Mouse (Mus musculus) heart, embryonic 10.5 days (tissue): ENCODE measurements at regions not wholly inside any gene's neighbourhood (a gene's known extent, or its start where the extent isn't known, plus 50 kb on each side); places are given as distances from the start of the nearest gene placed in this dataset.

Experiments used
- DNase-seq: peaks from one replicate; pipeline ENCODE4 v3.0.0-alpha.2; 2017; ENCODE audit warnings: low spot score
- H3K27ac ChIP-seq: fragments of 300-500 bp; sonication (generic); 2 replicates; pipeline ENCODE4 v1.5.1; 2016; ENCODE audit warnings: mild to moderate bottlenecking
- H3K27me3 ChIP-seq: fragments of 300-500 bp; sonication (generic); 2 replicates; pipeline ENCODE4 v1.6.1; 2016; ENCODE audit warnings: mild to moderate bottlenecking; ENCODE audit not compliant: poor library complexity, insufficient read depth, severe bottlenecking
- H3K36me3 ChIP-seq: fragments of 300-500 bp; sonication (generic); 2 replicates; pipeline ENCODE4 v1.6.1; 2016; ENCODE audit warnings: mild to moderate bottlenecking, moderate library complexity
- H3K4me1 ChIP-seq: fragments of 300-500 bp; sonication (generic); 2 replicates; pipeline ENCODE4 v1.6.1; 2016; ENCODE audit warnings: mild to moderate bottlenecking
- H3K4me3 ChIP-seq: fragments of 300-500 bp; sonication (generic); 2 replicates; pipeline ENCODE4 v1.5.1; 2016; ENCODE audit warnings: mild to moderate bottlenecking, moderate library complexity
- H3K9me3 ChIP-seq: fragments of 300-500 bp; sonication (generic); 2 replicates; pipeline ENCODE4 v1.6.1; 2016; ENCODE audit warnings: mild to moderate bottlenecking, moderate library complexity
- WGBS: fragments of 180-500 bp; shearing (Covaris S2); methylation state at CpG from one replicate; pipeline ENCODE4 v1.1.7; 2016; 5-methylcytosine and 5-hydroxymethylcytosine counted together

DNA sequence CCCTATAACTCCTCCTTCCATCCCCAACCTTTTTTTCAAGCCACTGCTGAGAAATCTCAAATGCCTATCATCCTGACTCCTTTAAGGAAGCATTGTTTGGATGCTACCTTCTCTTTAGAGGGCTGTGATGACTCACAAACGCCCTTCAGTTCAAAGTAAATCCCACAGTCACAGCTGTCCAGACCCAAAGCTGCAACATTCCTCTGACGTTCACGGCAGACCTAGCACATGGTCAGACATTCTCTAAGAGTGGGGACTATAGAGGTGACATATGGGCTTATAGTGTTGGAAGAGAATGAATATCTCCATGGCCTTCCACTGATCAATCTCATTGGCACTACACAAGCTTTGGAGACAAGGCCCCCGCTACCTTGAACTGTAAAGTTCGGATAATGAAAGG lies 139.5 kb upstream of the Tent5a start:
- Histone ChIP-seq H3K36me3 (no peaks in the 10 kb centered on the region), H3K27me3 (no peaks in the 10 kb centered on the region), H3K9me3 (no peaks in the 10 kb centered on the region), H3K4me1 (peaks cover 13% of the 10 kb centered on the region), H3K4me3 (no peak overlapping the region), H3K27ac (no peak overlapping the region)
- DNase-seq = no peak
- 64% methylated on average over 5 of the region's 5 CpGs for WGBS

DNA sequence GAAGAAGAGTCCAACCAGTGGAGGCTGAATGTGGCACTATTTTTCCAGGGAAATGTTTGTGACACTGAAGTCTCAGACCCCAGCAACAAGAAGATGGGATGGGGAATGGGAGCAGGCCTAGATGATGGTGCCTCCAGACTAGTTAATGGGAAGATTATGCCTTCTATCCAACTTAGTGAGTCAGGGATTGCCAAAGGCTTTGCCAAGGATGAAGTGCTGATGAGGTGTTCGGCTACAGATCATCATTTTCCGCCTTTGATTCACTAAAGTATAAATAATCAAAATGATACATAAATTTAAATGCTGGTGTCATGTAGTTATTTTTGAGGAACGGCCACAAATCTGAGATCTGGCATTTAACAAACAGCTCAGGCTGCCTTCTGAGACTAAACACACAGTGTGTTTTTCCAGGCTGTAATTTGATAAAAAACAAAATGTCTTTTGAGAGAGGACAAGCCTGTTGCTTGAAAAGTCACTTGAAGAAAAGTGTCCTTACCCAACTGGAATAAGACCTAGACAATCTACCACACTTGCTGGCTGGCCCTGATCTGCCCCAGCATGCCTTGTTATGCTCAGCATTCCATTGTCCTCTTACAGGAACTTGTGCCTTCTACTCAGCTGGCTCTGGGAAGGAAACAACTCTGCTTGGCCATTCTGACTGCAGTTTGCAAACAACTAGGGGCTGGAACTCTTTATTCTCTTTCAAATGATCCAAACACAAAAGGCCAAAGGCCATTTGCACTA lies 132.1 kb upstream of the Tent5a start:
- H3K27me3 ChIP-seq = no peaks in the 10 kb centered on the region
- DNase-seq = no peak
- no peaks in the 10 kb centered on the region for H3K9me3 ChIP-seq
- WGBS = 83% methylated on average over 3 of the region's 3 CpGs
- H3K27ac ChIP-seq = no peak overlapping the region
- no peaks in the 10 kb centered on the region for H3K4me1 ChIP-seq
- no peaks in the 10 kb centered on the region for H3K36me3 ChIP-seq
- no peak overlapping the region for H3K4me3 ChIP-seq

DNA sequence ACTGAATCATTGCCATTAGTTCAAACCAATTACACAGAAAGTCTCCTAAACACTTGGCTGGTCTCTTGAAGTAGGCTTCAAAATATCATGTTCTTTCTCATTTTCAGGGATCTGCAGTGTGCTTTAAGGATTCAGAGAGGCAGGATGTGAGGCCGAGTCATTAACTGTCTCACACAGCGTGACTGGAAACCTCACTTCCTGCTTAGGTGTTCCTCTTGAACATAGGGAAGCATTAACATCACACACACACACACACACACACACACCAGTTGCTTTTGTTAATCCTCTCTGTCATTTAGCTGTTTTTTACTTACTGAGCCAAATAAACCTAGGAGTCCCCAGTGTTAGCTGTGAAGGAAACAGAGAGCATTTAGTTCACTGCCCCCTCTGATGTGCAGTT lies 131.2 kb upstream of the Tent5a start:
- Histone ChIP-seq H3K4me3 (no peak overlapping the region), H3K27ac (no peak overlapping the region), H3K36me3 (no peaks in the 10 kb centered on the region), H3K9me3 (no peaks in the 10 kb centered on the region), H3K27me3 (no peaks in the 10 kb centered on the region), H3K4me1 (no peaks in the 10 kb centered on the region)
- WGBS = 73% methylated on average over 2 of the region's 2 CpGs
- DNase-seq = no peak

DNA sequence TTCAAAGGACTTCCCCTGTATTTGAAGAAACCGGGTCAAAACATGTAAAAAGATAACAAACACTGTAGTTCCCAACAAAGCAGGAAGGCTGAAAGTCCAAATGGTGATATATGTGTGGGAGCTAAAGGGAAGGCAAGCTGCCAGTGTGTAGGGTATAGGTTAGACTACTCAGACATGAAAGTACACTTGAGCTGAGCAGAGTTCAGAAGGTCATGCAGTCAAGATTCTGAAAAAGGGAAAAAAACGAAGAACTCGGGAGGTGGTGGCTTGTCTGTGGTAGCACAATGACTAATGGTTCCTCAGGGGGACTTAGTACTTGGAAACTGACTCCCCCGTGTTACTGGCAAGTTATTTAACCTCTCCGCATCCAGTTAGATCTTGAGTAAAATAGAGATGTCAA lies 130.3 kb upstream of the Tent5a start:
- Histone ChIP-seq H3K4me1 (no peaks in the 10 kb centered on the region), H3K27me3 (no peaks in the 10 kb centered on the region), H3K36me3 (no peaks in the 10 kb centered on the region), H3K27ac (no peak overlapping the region), H3K4me3 (no peak overlapping the region), H3K9me3 (no peaks in the 10 kb centered on the region)
- no peak for DNase-seq
- WGBS = 64% methylated on average over 5 of the region's 5 CpGs

DNA sequence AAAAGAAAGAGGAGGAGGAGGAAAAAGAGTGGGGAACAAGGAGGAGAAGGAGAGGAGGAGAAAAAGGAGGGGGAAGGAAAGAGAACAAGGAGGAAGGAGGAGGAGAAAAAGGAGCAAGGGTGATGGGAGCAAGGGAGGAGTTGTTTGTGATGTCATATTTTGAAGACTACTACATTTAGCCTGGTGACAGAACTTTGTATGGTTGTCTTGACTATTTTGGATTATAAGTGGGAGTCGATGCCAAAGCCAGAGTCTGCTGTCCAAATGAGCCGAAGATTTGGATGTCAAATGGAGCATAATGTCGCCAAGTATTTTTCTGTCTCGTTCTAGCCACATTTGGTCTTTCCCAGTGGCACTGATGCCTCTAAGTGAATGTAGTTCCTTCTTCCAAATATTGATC lies 128.2 kb upstream of the Tent5a start:
- no peaks in the 10 kb centered on the region for H3K9me3 ChIP-seq
- no peaks in the 10 kb centered on the region for H3K27me3 ChIP-seq
- H3K36me3 ChIP-seq = no peaks in the 10 kb centered on the region
- H3K27ac ChIP-seq = no peak overlapping the region
- no peak for DNase-seq
- no peaks in the 10 kb centered on the region for H3K4me1 ChIP-seq
- no peak overlapping the region for H3K4me3 ChIP-seq
- 90% methylated on average over 4 of the region's 4 CpGs for WGBS

DNA sequence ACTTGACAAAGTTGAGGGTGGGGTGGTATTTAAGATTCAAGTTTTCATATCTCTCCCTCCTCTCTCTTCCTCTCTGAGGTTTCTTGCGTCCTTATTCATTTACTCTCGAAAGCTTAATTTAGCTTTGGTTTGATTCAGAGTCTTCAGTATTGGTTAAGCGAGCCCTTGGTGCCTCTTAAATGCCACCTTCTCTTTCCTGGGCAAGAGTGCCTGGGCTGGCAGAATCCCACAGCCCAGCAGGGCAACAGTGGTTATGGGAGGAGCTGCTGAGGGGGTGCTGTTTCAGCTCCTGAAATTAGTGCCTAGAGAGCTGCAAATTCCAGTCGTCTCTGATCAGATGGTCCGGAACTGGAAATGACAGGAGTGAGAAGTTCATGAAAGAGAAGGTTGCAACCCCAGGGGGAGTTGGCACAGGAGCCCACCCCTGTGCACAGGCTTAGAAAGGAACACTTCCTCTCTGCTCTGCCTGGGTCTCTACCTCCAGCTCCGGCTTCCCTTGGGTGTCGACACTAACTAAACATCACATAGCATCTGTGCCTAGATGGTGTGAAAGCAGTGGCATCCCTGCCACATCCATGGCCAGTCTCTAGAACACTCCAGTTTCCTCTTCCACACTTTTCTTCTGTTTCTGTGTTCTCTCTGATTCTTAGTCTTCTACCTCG lies 125.2 kb upstream of the Tent5a start:
- no peak for DNase-seq

DNA sequence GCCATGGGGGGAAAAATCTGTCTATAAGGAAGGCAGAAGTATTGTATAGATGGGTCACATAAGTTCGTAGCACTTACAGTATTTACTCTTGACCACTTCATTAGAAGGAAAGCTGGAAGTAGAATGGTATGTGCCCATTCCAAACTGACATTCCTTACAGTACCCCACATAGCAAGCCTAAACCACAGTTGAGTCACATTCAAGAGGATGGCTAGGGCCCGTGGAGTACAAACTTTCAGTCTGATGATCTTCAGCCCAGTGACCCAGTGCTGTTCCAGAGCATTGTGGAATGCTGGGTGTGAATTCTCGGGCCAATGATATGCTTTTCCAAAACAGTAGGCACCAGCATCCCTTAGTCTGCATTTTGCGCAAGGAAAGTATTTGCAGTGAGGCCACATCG lies 124.2 kb upstream of the Tent5a start:
- Histone ChIP-seq H3K27me3 (no peaks in the 10 kb centered on the region), H3K9me3 (no peaks in the 10 kb centered on the region), H3K4me1 (no peaks in the 10 kb centered on the region), H3K4me3 (no peak overlapping the region), H3K27ac (no peak overlapping the region), H3K36me3 (no peaks in the 10 kb centered on the region)
- 82% methylated on average over 5 of the region's 5 CpGs for WGBS
- DNase-seq = no peak

More for the DNA sequence above, 125.2 kb upstream of the Tent5a start:
- H3K4me1 ChIP-seq = no peaks in the 10 kb centered on the region
- no peak overlapping the region for H3K27ac ChIP-seq
- H3K9me3 ChIP-seq = no peaks in the 10 kb centered on the region
- no peaks in the 10 kb centered on the region for H3K27me3 ChIP-seq
- WGBS = 57% methylated on average over 8 of the region's 8 CpGs
- no peaks in the 10 kb centered on the region for H3K36me3 ChIP-seq
- H3K4me3 ChIP-seq = no peak overlapping the region

DNA sequence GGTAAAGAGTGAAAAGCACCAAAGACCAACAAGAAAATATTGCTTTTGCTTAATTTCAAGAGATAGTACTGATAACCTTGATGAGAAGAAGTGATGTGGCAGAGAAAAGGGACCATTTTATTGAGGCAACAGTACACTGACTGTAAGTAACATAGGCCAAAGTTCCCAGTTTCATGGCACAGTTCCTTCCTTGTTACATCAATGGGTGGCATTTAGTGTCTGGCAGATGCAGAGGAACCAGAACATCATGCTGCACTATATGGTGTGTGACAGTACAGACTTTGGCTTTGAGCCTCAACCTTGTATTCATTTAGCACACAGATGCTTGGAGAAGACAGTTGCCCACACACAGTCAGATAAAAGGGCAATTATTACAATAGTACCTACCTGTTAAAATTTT lies 123.7 kb upstream of the Tent5a start:
- DNase-seq = no peak
- Histone ChIP-seq H3K4me3 (no peak overlapping the region), H3K36me3 (no peaks in the 10 kb centered on the region), H3K9me3 (no peaks in the 10 kb centered on the region), H3K27ac (no peak overlapping the region), H3K27me3 (no peaks in the 10 kb centered on the region), H3K4me1 (no peaks in the 10 kb centered on the region)

DNA sequence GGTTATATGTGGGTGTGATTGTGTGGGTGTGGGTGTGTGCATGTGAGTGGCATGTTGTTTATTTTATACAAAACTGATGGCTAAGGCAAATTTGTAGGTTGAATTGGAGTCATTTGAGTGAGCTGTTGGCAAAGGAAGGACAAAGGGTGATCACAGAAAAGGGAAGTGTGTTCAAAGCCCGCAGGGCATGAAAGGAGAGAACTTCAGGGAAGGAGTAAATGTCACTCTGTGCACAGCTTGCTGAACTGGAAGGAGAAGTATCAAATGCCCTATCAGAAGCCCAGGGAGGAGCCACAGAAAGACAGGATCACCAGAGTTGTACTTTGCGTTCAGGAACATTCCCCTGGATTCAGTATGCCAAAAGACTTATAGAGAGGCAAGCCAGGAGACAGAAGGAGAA lies 122.3 kb upstream of the Tent5a start:
- no peak for DNase-seq
- no peaks in the 10 kb centered on the region for H3K4me1 ChIP-seq
- no peaks in the 10 kb centered on the region for H3K27me3 ChIP-seq
- no peak overlapping the region for H3K4me3 ChIP-seq
- WGBS = 76% methylated on average over 2 of the region's 2 CpGs
- H3K27ac ChIP-seq = no peak overlapping the region
- H3K9me3 ChIP-seq = no peaks in the 10 kb centered on the region
- no peaks in the 10 kb centered on the region for H3K36me3 ChIP-seq

DNA sequence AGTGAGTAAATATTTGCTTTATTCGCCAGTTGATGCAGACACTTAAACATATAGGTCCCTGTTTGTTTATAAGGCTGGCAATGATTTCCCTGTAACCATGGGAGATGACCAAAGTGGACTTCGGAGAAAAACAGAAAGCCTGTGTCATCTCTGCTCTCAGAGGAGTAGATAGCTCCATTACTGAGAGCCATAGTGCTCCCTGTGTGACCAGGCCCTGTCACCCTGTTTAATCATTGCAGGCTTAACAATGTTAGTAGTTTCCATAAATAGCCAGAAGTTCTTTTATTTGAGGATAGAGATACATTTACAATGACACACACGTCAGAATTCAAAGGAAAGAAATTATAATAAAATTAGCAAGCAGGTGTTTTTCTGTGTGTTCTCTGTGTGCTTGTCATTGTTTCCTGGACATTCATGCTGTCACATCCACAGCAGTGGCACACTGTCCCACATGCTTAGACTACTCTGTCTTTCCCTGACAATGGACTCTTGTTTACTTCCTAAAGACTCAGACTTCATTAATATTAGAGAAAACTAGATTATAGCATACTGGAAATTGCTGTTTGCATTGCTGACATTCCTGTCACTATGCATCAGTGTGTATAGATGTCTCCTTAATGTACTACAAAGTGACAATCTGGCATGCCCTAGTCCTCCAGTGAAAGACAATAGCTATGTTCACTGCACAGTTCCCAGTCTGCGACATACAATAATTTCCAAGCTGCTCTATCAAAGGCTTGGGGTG lies 115.8 kb upstream of the Tent5a start:
- H3K9me3 ChIP-seq = no peaks in the 10 kb centered on the region
- no peak overlapping the region for H3K4me3 ChIP-seq
- H3K27ac ChIP-seq = no peak overlapping the region
- no peak for DNase-seq
- H3K27me3 ChIP-seq = no peaks in the 10 kb centered on the region
- H3K36me3 ChIP-seq = no peaks in the 10 kb centered on the region
- peaks cover 3% of the 10 kb centered on the region; the same call in 1 of the 2 replicates for H3K4me1 ChIP-seq
- WGBS = 71% methylated on average over 4 of the region's 4 CpGs

DNA sequence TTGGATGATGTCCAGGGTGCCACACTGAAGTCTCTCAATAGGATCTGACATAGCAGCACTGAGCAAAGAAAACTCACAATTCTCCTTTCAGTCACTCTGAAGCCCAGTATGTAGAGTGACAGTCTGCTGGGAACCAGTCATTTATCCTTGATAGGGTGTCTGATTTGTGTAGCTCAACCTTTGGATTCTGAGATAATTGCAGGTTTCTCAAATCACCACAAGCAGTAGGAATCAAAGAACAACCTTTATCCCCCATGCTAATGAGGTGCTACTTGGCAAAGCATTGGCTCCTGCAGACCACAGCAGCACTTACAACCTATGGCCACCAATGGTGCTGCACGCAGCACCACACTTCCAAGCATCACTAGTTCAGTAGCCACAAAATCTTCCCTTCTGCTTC lies 112.5 kb upstream of the Tent5a start:
- Histone ChIP-seq H3K4me1 (peaks cover 3% of the 10 kb centered on the region; the same call in 1 of the 2 replicates), H3K27ac (no peak overlapping the region), H3K27me3 (no peaks in the 10 kb centered on the region), H3K9me3 (no peaks in the 10 kb centered on the region), H3K36me3 (no peaks in the 10 kb centered on the region), H3K4me3 (no peak overlapping the region)
- WGBS = 42% methylated on average over 1 of the region's 1 CpGs
- no peak for DNase-seq

DNA sequence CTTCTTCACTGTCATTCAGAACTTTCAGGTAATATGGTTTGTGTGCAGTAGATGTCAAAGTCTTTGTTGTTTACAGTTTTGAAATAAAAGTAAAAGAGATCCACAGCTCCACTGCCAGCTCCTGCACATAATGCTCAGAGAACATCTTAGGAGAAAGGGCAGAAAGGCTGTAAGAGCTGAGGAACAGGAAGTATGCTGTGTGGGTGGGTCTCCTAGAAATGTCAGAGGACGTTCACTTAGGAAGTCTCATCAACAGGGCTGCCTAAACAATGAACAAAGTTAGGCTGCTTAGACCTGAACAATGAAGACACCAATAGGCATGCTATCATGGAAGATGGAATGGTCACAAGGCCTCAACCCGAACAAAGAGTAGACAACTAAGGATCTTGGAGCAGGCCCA lies 105.1 kb upstream of the Tent5a start:
- 69% methylated on average over 2 of the region's 2 CpGs for WGBS
- H3K9me3 ChIP-seq = no peaks in the 10 kb centered on the region
- no peaks in the 10 kb centered on the region for H3K27me3 ChIP-seq
- no peak overlapping the region for H3K27ac ChIP-seq
- no peak overlapping the region for H3K4me3 ChIP-seq
- no peak for DNase-seq
- no peaks in the 10 kb centered on the region for H3K36me3 ChIP-seq
- H3K4me1 ChIP-seq = no peaks in the 10 kb centered on the region

DNA sequence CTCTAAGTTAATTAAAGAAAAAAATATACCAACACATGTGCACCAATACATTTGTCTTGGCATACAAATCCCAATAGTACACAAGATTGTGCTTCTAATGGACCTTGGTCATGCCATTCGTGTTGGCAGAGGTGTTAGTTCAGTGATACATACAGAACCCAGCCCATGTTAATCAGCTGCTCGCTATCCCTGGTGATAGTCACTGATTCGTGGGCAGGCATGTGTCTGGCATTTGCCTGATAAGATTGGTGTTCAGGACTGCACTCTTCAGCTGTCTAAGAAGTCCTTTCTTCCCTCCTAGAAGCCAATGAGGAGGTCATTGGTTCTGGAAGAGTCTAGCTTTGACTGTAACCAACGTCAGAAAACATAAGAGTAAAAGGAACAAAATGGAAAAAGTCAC lies 99.7 kb upstream of the Tent5a start:
- no peaks in the 10 kb centered on the region for H3K27me3 ChIP-seq
- no peak for DNase-seq
- WGBS = 39% methylated on average over 4 of the region's 4 CpGs

More for the DNA sequence above, 99.7 kb upstream of the Tent5a start:
- Histone ChIP-seq H3K4me1 (0 out of 2 replicates have a peak, but pooled peaks cover 4% of the 10 kb centered on the region), H3K9me3 (no peaks in the 10 kb centered on the region), H3K4me3 (no peak overlapping the region), H3K27ac (no peak overlapping the region), H3K36me3 (no peaks in the 10 kb centered on the region)
